Mouse (Mus musculus) liver, adult 2 months (tissue): ENCODE measurements around the gene Appbp2.
"Not testable (repeated sequence)": the region's sequence is repeated elsewhere in the genome, so short reads cannot be mapped to it uniquely, and the experiment has no call there.

ENCODE experiments used
- CTCF ChIP-seq: fragments of 200-500 bp; IDR thresholded peaks from 2 replicates; pipeline ENCODE4 v1.5.1; 2011; ENCODE audit warnings: low read depth, low read length, control low read depth
- POLR2A ChIP-seq: fragments of 200-500 bp; IDR thresholded peaks from 2 replicates; pipeline ENCODE4 v1.6.1; 2011; ENCODE audit warnings: low read length, control low read depth; ENCODE audit not compliant: insufficient read depth; ENCODE audit errors: extremely low read depth

DNA sequence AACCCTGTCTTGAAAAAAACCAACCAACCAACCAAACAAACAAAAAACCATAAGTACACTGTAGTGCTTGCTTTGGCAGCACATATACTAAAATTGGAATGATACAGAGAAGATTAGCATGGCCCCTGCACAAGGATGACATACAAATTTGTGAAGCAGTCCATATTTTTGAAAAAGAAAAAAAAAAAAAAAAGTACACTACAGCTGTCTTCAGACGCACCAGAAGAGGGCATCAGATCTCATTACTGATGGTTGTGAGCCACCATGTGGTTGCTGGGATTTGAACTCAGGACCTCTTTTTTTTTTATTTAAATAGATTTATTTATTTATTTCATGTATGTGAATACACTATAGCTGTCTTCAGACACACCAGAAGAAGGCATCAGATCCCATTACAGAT, 71.9 kb downstream of the Appbp2 start:
- TF ChIP-seq CTCF, POLR2A: not testable (repeated sequence)
